Mouse (Mus musculus) small intestine, adult 2 months (tissue): ENCODE data around the gene Map4k2.

Source experiments
- CTCF ChIP-seq: fragments of 200-500 bp; IDR thresholded peaks from 2 replicates; pipeline ENCODE4 v1.5.1; 2012; ENCODE audit warnings: low read depth, mild to moderate bottlenecking, control low read depth, inconsistent platforms, low read length, moderate library complexity, mixed read lengths; ENCODE audit not compliant: insufficient replicate concordance, insufficient read length; ENCODE audit errors: extremely low read depth
- POLR2A ChIP-seq: fragments of 200-500 bp; IDR thresholded peaks from 2 replicates; pipeline ENCODE4 v1.6.1; 2012; ENCODE audit warnings: low read depth, mild to moderate bottlenecking, control low read depth, inconsistent platforms, low read length, moderate library complexity

DNA sequence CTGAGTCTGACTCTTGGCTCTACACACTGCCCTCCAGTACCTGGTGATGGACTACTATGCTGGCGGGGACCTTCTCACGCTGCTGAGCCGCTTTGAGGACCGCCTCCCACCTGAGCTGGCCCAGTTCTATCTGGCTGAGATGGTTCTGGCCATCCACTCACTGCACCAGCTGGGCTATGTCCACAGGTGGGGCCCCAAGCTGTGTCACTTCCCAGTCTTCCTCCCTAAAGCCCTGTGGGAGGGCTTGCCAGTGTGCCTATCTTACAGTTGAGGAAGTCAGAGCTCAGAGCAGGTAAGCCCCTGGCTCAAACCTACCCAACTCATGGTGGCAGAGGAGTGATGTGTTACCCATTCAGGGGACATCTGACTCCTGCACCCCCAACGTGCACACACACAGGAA lies 30.8 kb upstream of the Map4k2 start:
- TF ChIP-seq CTCF (no peak), POLR2A (no peak)
